Mouse (Mus musculus) CH12.LX (cell line): ENCODE results near the gene Rab4b. TPM values are rescaled to one million over a fixed set of nuclear protein-coding genes. Genes with fewer than 3 reads are reported as not detected.

Source experiments
- DNase-seq: peaks from one replicate; pipeline ENCODE4 v3.0.0-alpha.2; 2013; ENCODE audit errors: extremely low read depth
- H3K27ac ChIP-seq: 2 replicates; pipeline ENCODE4 v1.5.1; 2012; ENCODE audit warnings: low read depth, mild to moderate bottlenecking, control low read depth, moderate library complexity; ENCODE audit not compliant: insufficient read depth
- H3K27me3 ChIP-seq: replicated peaks from 2 replicates; pipeline ENCODE3; 2012; ENCODE audit warnings: inconsistent platforms
- H3K36me3 ChIP-seq, 2 experiments: replicated peaks in 1 of 2; 2 replicates each; pipeline versions ENCODE3 to v1.6.1; 2012; ENCODE audit warnings: inconsistent platforms in 1 of 2, low read length in 1 of 2, mild to moderate bottlenecking in 1 of 2, mixed read lengths in 1 of 2, moderate library complexity in 1 of 2; ENCODE audit not compliant: control insufficient read depth in 1 of 2, insufficient read depth in 1 of 2
- H3K4me1 ChIP-seq, 2 experiments: 2 replicates each; pipeline ENCODE4 v1.6.1; 2012; ENCODE audit warnings: inconsistent platforms in 1 of 2, moderate library complexity in 1 of 2; ENCODE audit not compliant: insufficient read depth in 2 of 2, control insufficient read depth in 1 of 2
- H3K4me2 ChIP-seq: 2 replicates; pipeline ENCODE4 v1.6.1; 2012; ENCODE audit warnings: low read depth, mild to moderate bottlenecking, control low read depth; ENCODE audit not compliant: poor library complexity, insufficient read depth, severe bottlenecking
- H3K4me3 ChIP-seq, 3 experiments: fragments of 150-350 bp in 1 of 3; sonication (generic) in 1 of 3; replicated peaks in 1 of 3; 2 replicates each; pipeline versions ENCODE3 to v1.5.1; 2011 to 2012; ENCODE audit warnings: low read depth in 2 of 3, low read length in 2 of 3, mild to moderate bottlenecking in 2 of 3, moderate library complexity in 2 of 3, control low read depth in 1 of 3, improper control_type of control experiment in 1 of 3, inconsistent platforms in 1 of 3, mixed read lengths in 1 of 3; ENCODE audit not compliant: poor library complexity in 1 of 3
- H3K79me2 ChIP-seq: replicated peaks from 2 replicates; pipeline ENCODE4 v1.6.1; 2012; ENCODE audit warnings: mild to moderate bottlenecking, moderate library complexity; ENCODE audit not compliant: control insufficient read depth, poor library complexity, insufficient read depth, severe bottlenecking; ENCODE audit errors: extremely low read depth
- H3K9ac ChIP-seq: 2 replicates; pipeline ENCODE4 v1.6.1; 2012; ENCODE audit warnings: low read depth, mild to moderate bottlenecking, control low read depth, moderate library complexity; ENCODE audit not compliant: insufficient read depth
- H3K9me3 ChIP-seq: replicated peaks from 2 replicates; pipeline ENCODE3; 2012; ENCODE audit warnings: low read length, inconsistent platforms, mixed read lengths
- BHLHE40 ChIP-seq: IDR thresholded peaks from 2 replicates; pipeline ENCODE4 v1.6.1; 2011; ENCODE audit warnings: mild to moderate bottlenecking, low read depth, low read length, improper control_type of control experiment
- CHD1 ChIP-seq: IDR thresholded peaks from 2 replicates; pipeline ENCODE4 v1.6.1; 2012; ENCODE audit warnings: low read depth, low read length, improper control_type of control experiment, inconsistent platforms
- E2F4 ChIP-seq: IDR thresholded peaks from 2 replicates; pipeline ENCODE4 v1.6.1; 2011; ENCODE audit warnings: low read depth, low read length, improper control_type of control experiment; ENCODE audit not compliant: insufficient replicate concordance
- ETS1 ChIP-seq: conservative IDR thresholded peaks from 2 replicates; pipeline ENCODE4 v1.6.1; 2012; ENCODE audit warnings: low read depth, mild to moderate bottlenecking, inconsistent platforms, low read length, improper control_type of control experiment, moderate library complexity
- JUN ChIP-seq: IDR thresholded peaks from 2 replicates; pipeline ENCODE4 v1.6.1; 2011; ENCODE audit warnings: low read depth, mild to moderate bottlenecking, low read length, improper control_type of control experiment, moderate library complexity; ENCODE audit not compliant: insufficient read depth
- JUND ChIP-seq: conservative IDR thresholded peaks from 2 replicates; pipeline ENCODE4 v1.6.1; 2011; ENCODE audit warnings: low read depth, low read length, improper control_type of control experiment
- KAT2A ChIP-seq: IDR thresholded peaks from 2 replicates; pipeline ENCODE4 v1.6.1; 2012; ENCODE audit warnings: low read length, improper control_type of control experiment, inconsistent platforms; ENCODE audit not compliant: insufficient replicate concordance
- MAFK ChIP-seq: IDR thresholded peaks from 2 replicates; pipeline ENCODE4 v1.6.1; 2011; ENCODE audit warnings: low read length, improper control_type of control experiment; ENCODE audit not compliant: insufficient replicate concordance
- MXI1 ChIP-seq: IDR thresholded peaks from 2 replicates; pipeline ENCODE4 v1.6.1; 2011; ENCODE audit warnings: mild to moderate bottlenecking, low read depth, low read length, improper control_type of control experiment
- MYC ChIP-seq: IDR thresholded peaks from 2 replicates; pipeline ENCODE4 v1.6.1; 2011; ENCODE audit warnings: low read depth, mild to moderate bottlenecking, improper control_type of control experiment, low read length
- NRF1 ChIP-seq: IDR thresholded peaks from 2 replicates; pipeline ENCODE4 v1.6.1; 2014; ENCODE audit warnings: low read depth, mild to moderate bottlenecking, inconsistent platforms, low read length, improper control_type of control experiment, moderate library complexity
- RCOR1 ChIP-seq: conservative IDR thresholded peaks from 2 replicates; pipeline ENCODE4 v1.6.1; 2012; ENCODE audit warnings: low read depth, mild to moderate bottlenecking, inconsistent platforms, low read length, improper control_type of control experiment
- SMC3 ChIP-seq: IDR thresholded peaks from 2 replicates; pipeline ENCODE4 v1.6.1; 2011; ENCODE audit warnings: low read depth, low read length, improper control_type of control experiment
- TCF12 ChIP-seq: IDR thresholded peaks from 2 replicates; pipeline ENCODE4 v1.6.1; 2014; ENCODE audit warnings: low read depth, mild to moderate bottlenecking, inconsistent platforms, low read length, improper control_type of control experiment
- USF1 ChIP-seq: IDR thresholded peaks from 2 replicates; pipeline ENCODE4 v1.6.1; 2014; ENCODE audit warnings: low read depth, mild to moderate bottlenecking, inconsistent platforms, low read length, improper control_type of control experiment
- USF2 ChIP-seq: conservative IDR thresholded peaks from 2 replicates; pipeline ENCODE4 v1.6.1; 2011; ENCODE audit warnings: low read depth, low read length, improper control_type of control experiment
- ZC3H11A ChIP-seq: IDR thresholded peaks from 2 replicates; pipeline ENCODE4 v1.6.1; 2012; ENCODE audit warnings: low read depth, mild to moderate bottlenecking, inconsistent platforms, low read length, improper control_type of control experiment
- ZNF384 ChIP-seq: IDR thresholded peaks from 2 replicates; pipeline ENCODE4 v1.6.1; 2012; ENCODE audit warnings: low read depth, low read length, improper control_type of control experiment, inconsistent platforms
- dilution Hi-C: fragments of 300-500 bp; cut with MboI; formaldehyde crosslinking; loops from 2 replicates; pipeline ENCODE4 v1.14.3; 2020; ENCODE audit warnings: low sequenced_read_pairs; ENCODE audit not compliant: extremely low pct_unique_long_range_greater_than_20kb, extremely low pct_ligation_motif_present
- in situ Hi-C: fragments of 300-500 bp; cut with MboI; formaldehyde crosslinking; loops from 3 replicates; pipeline ENCODE4 v1.14.3; 2019; ENCODE audit warnings: low sequenced_read_pairs, low pct_ligation_motif_present, low pct_unique_long_range_greater_than_20kb, mixed read lengths
- polyA plus RNA-seq: library from polyadenylated mRNA; unstranded; fragments of >175 nt; gene quantifications from 2 replicates; pipeline ENCODE4 v1.2.1, GENCODE M21; 2012; ENCODE audit warnings: low read depth; ENCODE audit not compliant: insufficient read length
- total RNA-seq, 2 experiments: library from RNA; depleted of rRNA; stranded (reverse); fragments of 300-350 nt in 1 of 2; fragments of >200 nt in 1 of 2; gene quantifications; 2 replicates each; pipeline ENCODE4 v1.2.3; 2012 to 2014

Gene Rab4b
- total and polyA plus RNA-seq, 3 experiments: 26.2 to 85.5 (median 39.4) TPM

GRCm38 (mm10) chr7:27174496-27174895, 4.2 kb downstream of the Rab4b start:
- Histone ChIP-seq H3K4me1 (peaks cover 0 to 65% of the 10 kb centered on the region in 2 experiments; a peak in 2 of 4 replicates), H3K27ac (no peak overlapping the region)

GRCm38 (mm10) chr7:27170981-27171380, 7.7 kb downstream of the Rab4b start:
- Histone ChIP-seq H3K9me3 (no peaks in the 10 kb centered on the region), H3K4me3 (no peak overlapping the region), H3K36me3 (peaks cover 50 to 71% of the 10 kb centered on the region in 2 experiments), H3K27ac (no peak overlapping the region; the same call in 1 of the 2 replicates), H3K9ac (no peak overlapping the region), H3K27me3 (no peaks in the 10 kb centered on the region), H3K4me2 (no peak overlapping the region), H3K4me1 (peaks cover 18 to 82% of the 10 kb centered on the region in 2 experiments), H3K79me2 (no peaks in the 10 kb centered on the region)
- dilution Hi-C loops (no loop called here), in situ Hi-C loops (no loop called here)
- TF ChIP-seq USF2 (no peak), BHLHE40 (no peak), CHD1 (no peak), MXI1 (no peak), ZC3H11A (no peak), TCF12 (no peak), SMC3 (no peak), E2F4 (no peak), JUND (no peak), USF1 (no peak), MAFK (no peak), ZNF384 (no peak), MYC (no peak), JUN (no peak), KAT2A (no peak), RCOR1 (no peak)
- DNase-seq: no peak

More at GRCm38 (mm10) chr7:27174496-27174895, 4.2 kb downstream of the Rab4b start:
- Histone ChIP-seq H3K27me3 (no peaks in the 10 kb centered on the region), H3K36me3 (peaks cover 51 to 64% of the 10 kb centered on the region in 2 experiments), H3K4me2 (no peak overlapping the region), H3K4me3 (no peak overlapping the region), H3K9me3 (no peaks in the 10 kb centered on the region), H3K79me2 (peaks cover 7% of the 10 kb centered on the region), H3K9ac (no peak overlapping the region)
- dilution Hi-C loops: no loop called here
- in situ Hi-C loops: no loop called here
- no peak for DNase-seq
- TF ChIP-seq ETS1: no peak
- TF ChIP-seq ZNF384: no peak
- TF ChIP-seq BHLHE40: no peak
- no peak for TF ChIP-seq NRF1
